Mouse (Mus musculus) bone marrow macrophage, adult 2 months (primary cell): ENCODE results near the gene Zdhhc22.

Experiments used
- CTCF ChIP-seq: IDR thresholded peaks from 2 replicates; pipeline ENCODE4 v1.5.1; 2012; ENCODE audit warnings: low read depth, mild to moderate bottlenecking, low read length, moderate library complexity
- POLR2A ChIP-seq: IDR thresholded peaks from 2 replicates; pipeline ENCODE4 v1.6.1; 2012; ENCODE audit warnings: mild to moderate bottlenecking, low read depth, low read length, borderline replicate concordance

DNA sequence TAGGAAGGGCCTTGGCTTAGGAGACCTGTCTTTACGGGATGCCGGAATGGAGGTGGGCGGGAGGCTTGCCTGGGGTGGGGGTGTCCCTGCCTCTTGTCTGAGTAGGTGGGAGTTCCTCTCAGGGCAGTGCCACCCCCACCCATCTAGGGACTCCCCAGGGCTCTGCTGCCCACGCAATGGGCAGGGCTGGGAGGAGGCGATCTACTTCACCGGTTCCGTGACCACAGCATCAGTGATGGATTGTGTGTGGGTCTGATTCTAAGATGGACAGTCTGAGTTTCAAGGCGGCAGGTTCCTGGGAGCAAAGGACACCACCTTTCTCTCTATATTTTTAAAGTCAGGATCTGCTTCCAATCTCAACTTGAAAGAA is 36.6 kb upstream of the Zdhhc22 start:
- TF ChIP-seq POLR2A: no peak
- no peak for TF ChIP-seq CTCF
